Mouse (Mus musculus): ENCODE measurements around the gene Cd300a. TPM values are rescaled to one million over a fixed set of nuclear protein-coding genes. Genes with fewer than 3 reads are reported as not detected.
"Not testable (repeated sequence)": the region's sequence is repeated elsewhere in the genome, so short reads cannot be mapped to it uniquely, and the experiment has no call there.

The Cd300a gene
- total RNA-seq, 2 experiments from 2014 or later: 8.9 to 29.7 TPM

DNA sequence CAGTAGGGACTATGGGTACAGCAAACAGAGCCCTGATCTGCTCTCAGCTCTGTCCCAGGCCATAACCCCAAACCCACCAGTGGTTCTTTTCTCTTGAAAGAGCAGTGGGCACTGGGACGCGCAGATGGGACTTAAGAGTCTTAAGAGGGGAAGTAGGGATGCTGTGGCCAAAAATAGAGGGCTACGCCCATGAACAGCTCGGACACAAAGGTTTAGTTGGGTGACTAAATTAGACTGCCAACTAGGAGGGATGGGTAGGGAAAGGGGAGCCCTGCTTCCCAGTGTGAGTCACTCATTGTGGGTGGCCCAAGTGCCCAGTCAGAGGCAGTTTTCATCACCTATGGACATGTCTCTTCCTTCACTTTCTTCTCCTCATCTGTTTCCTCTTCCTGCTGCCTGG is 13.4 kb downstream of the Cd300a start:
- ATAC-seq (replicated peaks; ENCODE audit: poor library complexity): no peak

- peak; percentile 94 for ATAC-seq (replicated peaks; ENCODE audit: poor library complexity)
Measured at GRCm38 (mm10) chr11:114907567-114907966, 17.7 kb downstream of the Cd300a start.

DNA sequence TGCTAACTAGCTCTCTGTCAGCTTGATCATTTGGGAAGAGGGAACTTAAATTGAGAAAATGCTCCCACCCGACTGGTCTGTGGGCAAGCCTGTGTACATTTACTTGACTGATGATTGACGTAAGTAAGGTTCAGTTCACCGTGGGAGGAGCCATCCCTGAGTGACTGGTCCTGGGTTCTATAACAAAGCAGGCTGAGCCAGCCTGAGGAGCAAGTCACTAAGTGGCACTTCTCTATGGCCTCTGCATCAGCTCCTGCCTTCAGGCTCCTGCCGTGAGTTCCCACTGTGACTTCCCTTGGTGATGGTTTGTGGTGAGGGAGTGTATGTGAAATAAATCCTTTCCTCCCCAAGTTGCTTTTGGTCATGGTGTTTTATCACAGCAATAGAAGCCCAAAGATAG is 18.2 kb downstream of the Cd300a start:
- peak; percentile 7; the same call in 1 of the 2 replicates for ATAC-seq (replicated peaks; ENCODE audit: poor library complexity)

DNA sequence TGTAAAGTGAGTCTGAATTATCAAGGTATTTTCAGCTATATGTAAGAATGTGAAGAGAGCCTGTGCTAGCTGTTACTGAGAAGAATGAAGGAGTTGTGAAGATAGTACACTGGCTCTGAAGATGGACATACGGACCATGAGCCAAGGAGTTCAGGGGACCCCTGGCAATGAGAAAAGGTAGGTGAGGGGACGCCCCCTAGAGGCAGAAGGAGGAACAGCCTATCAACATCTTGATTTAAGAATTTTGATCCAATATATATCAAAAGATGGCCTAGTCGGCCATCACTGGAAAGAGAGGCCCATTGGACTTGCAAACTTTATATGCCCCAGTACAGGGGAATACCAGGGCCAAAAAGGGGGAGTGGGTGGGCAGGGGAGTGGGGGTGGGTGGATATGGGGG is 19.7 kb downstream of the Cd300a start:
- not testable (repeated sequence) for ATAC-seq (replicated peaks; ENCODE audit: poor library complexity)

GRCm38 (mm10) chr11:114912847-114913246 is 23.0 kb downstream of the Cd300a start:
- ATAC-seq (replicated peaks; ENCODE audit: poor library complexity): peak; percentile 83

DNA sequence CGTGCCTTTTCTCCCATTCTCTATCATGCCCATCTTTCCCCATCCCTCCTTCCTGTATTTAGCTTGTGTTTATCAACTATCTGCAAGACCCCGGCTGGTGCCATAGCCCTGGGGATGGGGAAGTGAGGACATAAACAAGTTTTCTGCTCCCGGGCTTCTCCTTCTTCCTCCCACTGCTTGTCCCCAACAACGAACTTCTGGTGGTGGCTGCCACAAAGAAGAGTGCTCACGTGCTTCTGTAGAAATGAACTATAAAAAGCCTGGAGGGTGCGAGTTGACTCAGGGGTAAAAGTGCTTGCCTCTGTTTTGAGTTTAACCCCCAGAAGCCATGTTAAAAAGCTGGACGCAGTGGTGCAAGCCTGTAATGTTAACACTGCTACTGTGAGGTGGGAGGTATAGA is 25.1 kb downstream of the Cd300a start:
- peak; percentile 43 for ATAC-seq (replicated peaks; ENCODE audit: poor library complexity)

DNA sequence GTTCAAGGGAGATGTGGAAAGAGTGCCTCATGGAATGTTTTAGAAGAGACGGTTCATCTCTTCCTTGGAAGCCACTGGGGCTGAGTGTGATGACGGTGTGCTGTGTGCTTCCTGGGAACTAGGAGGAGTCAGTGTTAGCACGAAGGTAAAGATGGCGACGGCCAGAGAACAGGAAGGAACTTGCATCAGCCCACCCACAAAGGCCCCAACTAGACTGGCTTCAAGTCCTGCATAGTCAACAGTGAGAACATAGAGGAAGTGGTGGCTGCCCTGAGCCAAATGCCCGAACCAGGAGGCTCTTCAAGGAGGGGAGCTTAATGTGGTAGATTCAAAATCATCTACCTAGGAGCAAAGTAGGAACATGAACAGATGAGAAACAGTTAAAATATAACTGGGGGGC is 27.3 kb downstream of the Cd300a start:
- ATAC-seq (replicated peaks; ENCODE audit: poor library complexity): peak; percentile 81

DNA sequence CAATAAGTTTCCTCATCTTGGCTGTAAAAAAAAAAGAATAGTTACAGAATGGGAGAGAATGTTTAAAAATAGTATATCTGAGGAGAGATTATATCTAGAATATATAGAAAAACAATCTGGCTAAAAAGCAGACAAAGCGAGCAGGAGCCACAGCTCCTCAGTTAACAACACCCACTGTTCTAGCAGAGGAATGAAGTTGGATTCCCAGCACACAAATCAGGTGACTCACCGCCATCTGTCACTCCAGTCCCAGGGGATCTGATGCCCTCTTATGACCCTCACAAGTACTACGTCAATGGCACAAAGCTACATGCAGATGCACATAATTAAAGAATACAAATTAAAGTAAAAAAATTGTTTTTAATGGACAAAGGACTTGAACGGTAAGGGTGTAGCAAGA is 32.6 kb downstream of the Cd300a start:
- no peak for ATAC-seq (replicated peaks; ENCODE audit: poor library complexity)

DNA sequence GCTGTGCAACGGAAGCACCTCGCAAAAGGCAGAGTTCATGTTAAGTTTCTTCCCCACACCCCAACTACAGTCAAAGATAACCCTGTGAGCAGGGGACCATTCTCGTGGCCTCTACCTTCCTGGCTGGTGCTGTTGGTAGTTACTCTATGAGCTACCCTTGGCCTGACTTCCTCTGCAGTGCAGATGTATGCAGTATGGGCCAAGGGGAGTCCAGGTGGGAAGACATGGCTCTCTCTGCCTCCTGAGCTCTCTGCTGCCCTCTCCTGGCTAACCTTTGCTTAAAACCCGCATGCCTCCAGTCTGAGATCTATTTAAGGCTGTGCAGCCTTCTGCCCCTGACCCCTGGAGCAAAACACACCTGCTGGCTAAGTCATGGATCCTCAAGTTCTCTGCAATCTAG is 34.1 kb downstream of the Cd300a start:
- ATAC-seq (replicated peaks; ENCODE audit: poor library complexity): peak; percentile 88

DNA sequence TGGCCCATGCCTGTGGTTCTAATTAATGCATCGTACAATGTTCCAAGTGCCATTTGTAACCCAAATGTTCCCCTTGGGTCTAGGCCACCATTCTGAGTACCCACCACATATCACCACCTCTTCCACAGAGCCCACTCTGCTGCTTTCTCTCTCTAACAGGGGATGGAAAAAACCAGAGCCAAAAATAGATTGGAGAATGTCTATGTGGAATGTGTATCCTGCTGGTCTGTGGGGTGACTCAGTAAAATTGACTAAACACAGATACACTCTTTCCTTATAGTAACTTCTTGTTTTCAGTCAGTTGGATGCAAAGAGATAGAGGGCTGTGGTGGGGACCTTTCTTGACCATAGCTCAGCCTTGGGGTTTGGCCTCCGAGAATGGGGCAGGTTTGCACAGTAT is 39.7 kb downstream of the Cd300a start:
- ATAC-seq (replicated peaks; ENCODE audit: poor library complexity): peak; percentile 9; the same call in 1 of the 2 replicates

DNA sequence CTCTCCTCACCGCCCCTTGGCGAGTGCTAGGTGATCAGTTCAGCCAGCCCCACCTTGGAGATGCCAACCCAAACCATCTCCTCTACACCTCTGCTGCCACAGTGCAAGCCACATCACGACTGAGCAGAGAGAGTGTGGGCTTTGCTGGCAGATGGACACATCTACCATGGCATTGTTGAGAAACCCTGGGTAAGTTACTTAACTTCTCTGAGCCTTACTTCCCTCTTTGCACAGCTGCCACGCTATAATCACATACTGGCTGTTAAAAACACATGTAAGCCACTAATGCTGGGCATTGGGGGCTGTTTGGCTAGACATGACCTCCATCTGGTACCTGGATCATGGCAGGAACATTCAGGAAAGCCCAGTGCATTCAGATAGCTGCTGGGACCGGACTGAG is 41.2 kb downstream of the Cd300a start:
- peak; percentile 89 for ATAC-seq (replicated peaks; ENCODE audit: poor library complexity)

GRCm38 (mm10) chr11:114933591-114933990 is 43.8 kb downstream of the Cd300a start:
- ATAC-seq (replicated peaks; ENCODE audit: poor library complexity): no peak

DNA sequence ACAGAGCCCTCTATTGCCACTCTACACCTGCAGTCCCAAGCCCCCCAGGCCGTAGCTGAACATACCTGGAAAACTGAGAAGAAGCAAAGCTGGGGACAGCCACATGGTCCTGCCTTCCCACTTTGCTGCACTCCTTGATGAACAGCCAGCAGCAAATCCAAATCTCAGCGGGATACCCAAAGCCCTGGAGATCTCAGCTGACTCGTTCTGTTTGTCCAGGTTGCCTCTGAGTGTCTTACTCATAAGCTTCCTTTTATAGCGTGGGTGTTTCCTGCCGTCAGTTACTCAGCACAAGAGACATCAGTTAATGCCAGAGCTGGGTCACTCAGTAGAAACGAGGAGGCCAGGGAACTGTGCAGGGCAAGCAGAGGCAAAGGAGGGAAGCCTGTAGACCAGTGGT is 44.3 kb downstream of the Cd300a start, which contains the start of gene Cd300lb:
Cd300lb (minus strand) TSS at position 243 of the 400 bp plus-strand sequence.
- peak; percentile 40 for ATAC-seq (replicated peaks; ENCODE audit: poor library complexity)

Other genes with a start within 250 kb of the Cd300a start
- 1,088 and 1,176 TPM in 2 replicates for gene Rpl38, start 221.5 kb upstream of the Cd300a start, total RNA-seq (2015)
- gene Rpl38, start 221.5 kb upstream of the Cd300a start, total RNA-seq (2017): 3,319 and 5,175 TPM in 2 replicates
- 3.1 and 4.0 TPM in 2 replicates for gene Ttyh2, start 214.6 kb upstream of the Cd300a start, total RNA-seq (2015)
- gene Ttyh2, start 214.6 kb upstream of the Cd300a start, total RNA-seq (2017): 4.4 and 5.9 TPM in 2 replicates
- not detected in 2 replicates for gene Dnaic2, start 162.6 kb upstream of the Cd300a start, total RNA-seq (2015)
- not detected in 2 replicates for gene Dnaic2, start 162.6 kb upstream of the Cd300a start, total RNA-seq (2017)
- not detected in 2 replicates for gene Kif19a, start 124.7 kb upstream of the Cd300a start, total RNA-seq (2015)
- not detected in 2 replicates for gene Kif19a, start 124.7 kb upstream of the Cd300a start, total RNA-seq (2017)
- not detected in 2 replicates for gene Btbd17, start 94.1 kb upstream of the Cd300a start, total RNA-seq (2015)
- gene Btbd17, start 94.1 kb upstream of the Cd300a start, total RNA-seq (2017): not detected in 2 replicates
- gene Gpr142, start 91.1 kb upstream of the Cd300a start, total RNA-seq (2015): not detected in 2 replicates
- not detected in 2 replicates for gene Gpr142, start 91.1 kb upstream of the Cd300a start, total RNA-seq (2017)
- gene Gprc5c, start 38.9 kb upstream of the Cd300a start, total RNA-seq (2015): not detected in 2 replicates
- gene Gprc5c, start 38.9 kb upstream of the Cd300a start, total RNA-seq (2017): 0.67 TPM in 1 of 2 replicates, not detected in the other
- gene Cd300lb, start 44.3 kb downstream of the Cd300a start, total RNA-seq (2015): 18.8 and 25.5 TPM in 2 replicates
- 12.1 and 15.6 TPM in 2 replicates for gene Cd300lb, start 44.3 kb downstream of the Cd300a start, total RNA-seq (2017)
- 0.39 and 1.8 TPM in 2 replicates for gene Cd300c, start 79.1 kb downstream of the Cd300a start, total RNA-seq (2015)
- gene Cd300c, start 79.1 kb downstream of the Cd300a start, total RNA-seq (2017): not detected in 2 replicates
- 1.1 and 1.3 TPM in 2 replicates for gene Cd300ld, start 99.9 kb downstream of the Cd300a start, total RNA-seq (2015)
- gene Cd300ld, start 99.9 kb downstream of the Cd300a start, total RNA-seq (2017): 0.51 and 0.67 TPM in 2 replicates
- 2.5 and 3.8 TPM in 2 replicates for gene Cd300c2, start 111.8 kb downstream of the Cd300a start, total RNA-seq (2015)
- gene Cd300c2, start 111.8 kb downstream of the Cd300a start, total RNA-seq (2017): 1.00 and 2.0 TPM in 2 replicates
- 0.54 and 0.72 TPM in 2 replicates for gene Cd300ld2, start 126.2 kb downstream of the Cd300a start, total RNA-seq (2015)
- gene Cd300ld2, start 126.2 kb downstream of the Cd300a start, total RNA-seq (2017): not detected in 2 replicates
- 0.22 TPM in 1 of 2 replicates, not detected in the other for gene Cd300ld4, start 137.0 kb downstream of the Cd300a start, total RNA-seq (2015)
- gene Cd300ld4, start 137.0 kb downstream of the Cd300a start, total RNA-seq (2017): not detected in 2 replicates
- 0.22 TPM in 1 of 2 replicates, not detected in the other for gene Cd300ld5, start 147.7 kb downstream of the Cd300a start, total RNA-seq (2015)
- gene Cd300ld5, start 147.7 kb downstream of the Cd300a start, total RNA-seq (2017): not detected in 2 replicates
- 0.22 and 0.47 TPM in 2 replicates for gene Cd300ld3, start 158.4 kb downstream of the Cd300a start, total RNA-seq (2015)
- 0.78 TPM in 1 of 2 replicates, not detected in the other for gene Cd300ld3, start 158.4 kb downstream of the Cd300a start, total RNA-seq (2017)
- 0.17 and 0.42 TPM in 2 replicates for gene Cd300e, start 172.1 kb downstream of the Cd300a start, total RNA-seq (2015)
- 0.10 and 0.25 TPM in 2 replicates for gene Cd300e, start 172.1 kb downstream of the Cd300a start, total RNA-seq (2017)
- 4.6 and 9.6 TPM in 2 replicates for gene Rab37, start 201.4 kb downstream of the Cd300a start, total RNA-seq (2015)
- 8.5 and 13.9 TPM in 2 replicates for gene Rab37, start 201.4 kb downstream of the Cd300a start, total RNA-seq (2017)
- gene Cd300lf, start 244.0 kb downstream of the Cd300a start, total RNA-seq (2015): 2.1 and 2.3 TPM in 2 replicates
- gene Cd300lf, start 244.0 kb downstream of the Cd300a start, total RNA-seq (2017): 1.6 and 1.8 TPM in 2 replicates